Mouse (Mus musculus) erythroblast, embryonic 14.5 days (primary cell): ENCODE results near the gene Galr3.

Source experiments
- GATA1 ChIP-seq: IDR thresholded peaks from 2 replicates; pipeline ENCODE4 v1.6.1; 2012; ENCODE audit warnings: low read length, inconsistent platforms, mixed read lengths
- TAL1 ChIP-seq: IDR thresholded peaks from 3 replicates; pipeline ENCODE4 v1.6.1; 2012; ENCODE audit warnings: low read length, inconsistent platforms, mixed read lengths

DNA sequence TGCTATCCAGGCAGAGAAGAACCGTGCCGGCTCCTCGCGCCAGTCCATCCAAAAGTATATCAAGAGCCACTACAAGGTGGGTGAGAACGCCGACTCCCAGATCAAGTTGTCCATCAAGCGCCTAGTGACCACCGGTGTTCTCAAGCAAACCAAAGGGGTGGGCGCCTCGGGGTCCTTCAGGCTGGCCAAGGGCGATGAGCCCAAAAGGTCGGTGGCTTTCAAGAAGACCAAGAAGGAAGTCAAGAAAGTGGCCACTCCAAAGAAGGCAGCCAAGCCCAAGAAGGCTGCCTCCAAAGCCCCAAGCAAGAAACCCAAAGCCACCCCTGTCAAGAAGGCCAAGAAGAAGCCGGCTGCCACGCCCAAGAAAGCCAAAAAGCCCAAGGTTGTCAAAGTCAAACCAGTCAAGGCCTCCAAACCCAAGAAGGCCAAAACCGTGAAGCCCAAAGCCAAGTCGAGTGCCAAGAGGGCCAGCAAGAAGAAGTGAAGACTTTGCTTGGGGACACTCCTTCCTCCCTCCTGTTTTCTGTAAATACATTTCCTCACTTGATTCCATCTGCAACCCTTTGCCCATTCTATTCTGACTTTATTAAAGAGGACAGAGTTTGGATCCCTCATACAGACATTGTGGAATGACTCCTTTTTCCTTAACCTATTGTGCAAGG lies 12.7 kb upstream of the Galr3 start:
- TF ChIP-seq TAL1 = no peak
- TF ChIP-seq GATA1 = no peak
